Mouse (Mus musculus) frontal cortex, adult (tissue): ENCODE measurements around the gene 2510009E07Rik.
"Not testable (repeated sequence)": the region's sequence is repeated elsewhere in the genome, so short reads cannot be mapped to it uniquely, and the experiment has no call there.

Experiments used
- ATAC-seq: cut with Nextera tagmentation; 2 replicates; pipeline ENCODE4 v1.9.2; 2017; ENCODE audit warnings: mild to moderate bottlenecking, moderate library complexity, mixed read lengths; ENCODE audit not compliant: low TSS enrichment

Gene 2510009E07Rik

GRCm38 (mm10) chr16:21676791-21677190, 17.7 kb downstream of the 2510009E07Rik start:
- ATAC-seq, result 0 out of 2 replicates have a peak, but pooled peaks have one; percentile 38

- not testable (repeated sequence) for ATAC-seq
These were observed 20.8 kb downstream of the 2510009E07Rik start for GRCm38 (mm10) chr16:21673651-21674050.

GRCm38 (mm10) chr16:21673046-21673445, 21.4 kb downstream of the 2510009E07Rik start:
- not testable (repeated sequence) for ATAC-seq

GRCm38 (mm10) chr16:21671878-21672277, 22.6 kb downstream of the 2510009E07Rik start:
- ATAC-seq, result no peak

GRCm38 (mm10) chr16:21665423-21665986, 29.0 kb downstream of the 2510009E07Rik start:
- ATAC-seq, result no peak

- ATAC-seq, result no peak
These were observed 29.7 kb downstream of the 2510009E07Rik start for GRCm38 (mm10) chr16:21664633-21665363.

- ATAC-seq, result no peak; the same call in 1 of the 2 replicates
These were observed 38.5 kb downstream of the 2510009E07Rik start for GRCm38 (mm10) chr16:21655961-21656360.

- no peak for ATAC-seq
These were observed 39.2 kb downstream of the 2510009E07Rik start for GRCm38 (mm10) chr16:21655291-21655690.

- no peak for ATAC-seq
These were observed 40.1 kb downstream of the 2510009E07Rik start for GRCm38 (mm10) chr16:21654384-21654783.

- no peak for ATAC-seq
These were observed 41.3 kb downstream of the 2510009E07Rik start for GRCm38 (mm10) chr16:21653151-21653550.

GRCm38 (mm10) chr16:21651161-21651560, 43.3 kb downstream of the 2510009E07Rik start:
- ATAC-seq, result no peak

- ATAC-seq, result peak; percentile 35; the same call in 1 of the 2 replicates
These were observed 44.2 kb downstream of the 2510009E07Rik start for GRCm38 (mm10) chr16:21650289-21650688.

GRCm38 (mm10) chr16:21648800-21649199, 45.7 kb downstream of the 2510009E07Rik start:
- ATAC-seq, result no peak

GRCm38 (mm10) chr16:21646496-21646895, 48.0 kb downstream of the 2510009E07Rik start:
- ATAC-seq, result no peak

- no peak for ATAC-seq
These were observed 48.5 kb downstream of the 2510009E07Rik start for GRCm38 (mm10) chr16:21645915-21646314.

GRCm38 (mm10) chr16:21644574-21644973, 49.9 kb downstream of the 2510009E07Rik start:
- ATAC-seq, result no peak

GRCm38 (mm10) chr16:21644066-21644561, 50.4 kb downstream of the 2510009E07Rik start:
- ATAC-seq, result peak; percentile 48

- peak; percentile 45 for ATAC-seq
These were observed 50.8 kb downstream of the 2510009E07Rik start for GRCm38 (mm10) chr16:21643621-21644041.

- ATAC-seq, result no peak
These were observed 51.6 kb downstream of the 2510009E07Rik start for GRCm38 (mm10) chr16:21642906-21643305.

GRCm38 (mm10) chr16:21641944-21642343, 52.5 kb downstream of the 2510009E07Rik start:
- no peak for ATAC-seq

GRCm38 (mm10) chr16:21640766-21641499, 53.5 kb downstream of the 2510009E07Rik start:
- no peak for ATAC-seq

- no peak for ATAC-seq
These were observed 57.2 kb downstream of the 2510009E07Rik start for GRCm38 (mm10) chr16:21637201-21637819.
